Mouse (Mus musculus): ENCODE measurements around the gene Gpn3.

The Gpn3 gene

GRCm38 (mm10) chr5:122421271-122422068, 49.8 kb downstream of the Gpn3 start, which contains the start of gene Anapc7:
TSS of gene Anapc7 (plus strand) at chr5:122421693.
- H3K27me3 ChIP-seq (ENCODE audit: insufficient read depth, low read length): no peaks in the 10 kb centered on the region
- peak within 1 kb of the TSS; percentile 98 for H3K4me3 ChIP-seq (replicated peaks; ENCODE audit: low read length)
- peaks cover 20% of the 10 kb centered on the region for H3K36me3 ChIP-seq (ENCODE audit: insufficient read depth, low read length)
- H3K9me3 ChIP-seq (ENCODE audit: low read length): peaks cover 11% of the 10 kb centered on the region
- TF ChIP-seq POU5F1 (IDR thresholded peaks at IDR 0.05; ENCODE audit: borderline replicate concordance, low read length): no peak
- H3K4me1 ChIP-seq (replicated peaks; ENCODE audit: low read depth, low read length): peaks cover 31% of the 10 kb centered on the region

DNA sequence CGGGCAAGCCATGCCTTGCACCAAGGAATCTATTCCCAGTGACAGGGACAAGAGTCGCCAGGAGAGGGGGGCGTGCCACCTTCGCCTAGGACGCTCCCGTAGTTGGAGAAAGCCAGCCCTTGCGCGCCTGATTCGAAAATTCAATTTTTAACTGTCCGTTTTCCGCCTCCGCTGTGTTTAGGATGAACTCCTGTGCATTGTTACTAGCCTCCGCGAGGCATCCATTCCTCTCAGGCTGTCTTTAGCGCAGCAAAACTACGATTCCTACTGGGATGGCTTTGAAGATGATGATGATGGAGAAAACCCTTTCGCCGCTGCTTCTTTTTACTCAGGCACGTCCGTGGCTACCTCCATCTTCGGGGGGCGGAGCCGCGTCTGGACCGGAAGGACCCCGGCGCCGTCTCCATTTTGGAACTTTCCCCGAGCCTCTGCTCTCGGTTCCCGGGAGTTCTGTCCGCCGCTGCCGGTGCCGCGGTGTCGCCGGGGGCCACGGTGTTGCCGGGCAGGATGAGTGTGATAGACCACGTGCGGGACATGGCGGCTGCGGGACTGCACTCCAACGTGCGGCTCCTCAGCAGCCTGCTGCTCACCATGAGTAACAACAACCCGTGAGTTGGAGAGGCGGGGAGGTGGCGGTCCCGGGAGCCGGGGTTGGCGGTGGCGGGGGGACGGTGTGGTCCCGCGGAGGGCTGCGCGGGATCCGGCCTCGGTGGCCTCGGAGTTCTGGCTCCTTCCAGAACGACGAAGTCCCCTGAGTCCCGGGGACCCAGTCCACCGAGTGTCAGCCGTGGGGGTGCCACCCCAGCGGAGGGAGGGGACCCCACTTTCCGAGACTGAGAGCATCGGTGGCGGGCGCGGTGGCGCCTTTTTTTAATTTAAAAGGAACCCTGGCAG, 50.6 kb downstream of the Gpn3 start:
- Histone ChIP-seq H3K4me3 (replicated peaks; ENCODE audit: low read length) (peak overlapping the region; percentile 98), H3K27me3 (ENCODE audit: insufficient read depth, low read length) (no peaks in the 10 kb centered on the region), H3K36me3 (ENCODE audit: insufficient read depth, low read length) (peaks cover 27% of the 10 kb centered on the region), H3K9me3 (ENCODE audit: low read length) (peaks cover 11% of the 10 kb centered on the region), H3K4me1 (replicated peaks; ENCODE audit: low read depth, low read length) (peaks cover 39% of the 10 kb centered on the region)
- TF ChIP-seq POU5F1 (IDR thresholded peaks at IDR 0.05; ENCODE audit: borderline replicate concordance, low read length) (no peak), NANOG (IDR thresholded peaks at IDR 0.05; ENCODE audit: borderline replicate concordance, low read length) (no peak), CTCF (conservative IDR thresholded peaks at IDR 0.05; ENCODE audit: low read length) (no peak)

DNA sequence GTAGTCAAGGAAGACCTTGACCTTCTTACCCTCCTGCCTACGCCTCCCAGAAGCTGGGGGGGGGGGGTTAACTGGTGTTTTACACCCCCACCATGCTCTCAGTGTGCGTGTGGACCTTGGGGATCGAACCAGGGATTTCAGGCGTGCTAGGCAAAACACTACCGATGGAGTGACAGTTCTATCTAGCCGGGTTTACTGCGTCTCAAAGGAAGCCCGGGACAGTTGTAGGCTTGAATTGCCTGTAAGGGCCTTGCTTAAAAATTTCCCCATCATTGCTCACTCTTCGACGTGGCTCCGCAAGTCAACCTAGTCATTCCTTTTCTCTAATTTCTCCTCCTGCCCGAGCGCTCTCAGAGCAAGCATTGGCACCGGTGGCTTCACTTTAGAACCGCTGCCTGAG, 51.4 kb downstream of the Gpn3 start:
- TF ChIP-seq CTCF (conservative IDR thresholded peaks at IDR 0.05; ENCODE audit: low read length) (no peak), POU5F1 (IDR thresholded peaks at IDR 0.05; ENCODE audit: borderline replicate concordance, low read length) (no peak), NANOG (IDR thresholded peaks at IDR 0.05; ENCODE audit: borderline replicate concordance, low read length) (no peak)
- peaks cover 7% of the 10 kb centered on the region for H3K9me3 ChIP-seq (ENCODE audit: low read length)
- H3K36me3 ChIP-seq (ENCODE audit: insufficient read depth, low read length): peaks cover 35% of the 10 kb centered on the region
- H3K27me3 ChIP-seq (ENCODE audit: insufficient read depth, low read length): no peaks in the 10 kb centered on the region
- peaks cover 42% of the 10 kb centered on the region for H3K4me1 ChIP-seq (replicated peaks; ENCODE audit: low read depth, low read length)
- H3K4me3 ChIP-seq (replicated peaks; ENCODE audit: low read length): peak overlapping the region; percentile 98

DNA sequence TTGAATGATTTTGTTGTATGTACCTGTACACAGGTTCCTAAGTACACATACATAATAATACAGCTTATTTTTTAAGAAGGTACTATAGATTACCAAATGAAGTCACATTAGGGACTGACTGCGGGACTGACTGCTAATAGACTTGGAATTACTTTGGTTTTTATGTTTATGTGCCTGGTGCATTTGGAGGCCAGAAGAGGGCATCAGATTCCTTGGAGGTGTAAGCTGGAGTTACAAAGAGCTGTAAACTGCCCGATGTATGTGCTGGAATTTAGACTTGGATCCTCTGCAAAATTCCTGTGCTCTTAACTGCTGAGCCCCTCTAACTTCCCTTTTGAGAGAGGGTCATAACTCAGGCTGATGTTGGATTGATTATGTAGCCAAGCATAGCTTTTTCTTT, 53.9 kb downstream of the Gpn3 start:
- H3K4me3 ChIP-seq (replicated peaks; ENCODE audit: low read length): no peak overlapping the region
- H3K36me3 ChIP-seq (ENCODE audit: insufficient read depth, low read length): peaks cover 60% of the 10 kb centered on the region
- no peaks in the 10 kb centered on the region for H3K9me3 ChIP-seq (ENCODE audit: low read length)
- H3K27me3 ChIP-seq (ENCODE audit: insufficient read depth, low read length): no peaks in the 10 kb centered on the region
- TF ChIP-seq NANOG (IDR thresholded peaks at IDR 0.05; ENCODE audit: borderline replicate concordance, low read length) (no peak), CTCF (conservative IDR thresholded peaks at IDR 0.05; ENCODE audit: low read length) (no peak), POU5F1 (IDR thresholded peaks at IDR 0.05; ENCODE audit: borderline replicate concordance, low read length) (no peak)
- peaks cover 55% of the 10 kb centered on the region for H3K4me1 ChIP-seq (replicated peaks; ENCODE audit: low read depth, low read length)

- TF ChIP-seq POU5F1 (IDR thresholded peaks at IDR 0.05; ENCODE audit: borderline replicate concordance, low read length): no peak
- no peak for TF ChIP-seq CTCF (conservative IDR thresholded peaks at IDR 0.05; ENCODE audit: low read length)
- peaks cover 47% of the 10 kb centered on the region for H3K4me1 ChIP-seq (replicated peaks; ENCODE audit: low read depth, low read length)
- H3K27me3 ChIP-seq (ENCODE audit: insufficient read depth, low read length): no peaks in the 10 kb centered on the region
- no peaks in the 10 kb centered on the region for H3K9me3 ChIP-seq (ENCODE audit: low read length)
- no peak overlapping the region for H3K4me3 ChIP-seq (replicated peaks; ENCODE audit: low read length)
- H3K36me3 ChIP-seq (ENCODE audit: insufficient read depth, low read length): peaks cover 96% of the 10 kb centered on the region
Observed at GRCm38 (mm10) chr5:122430036-122430775, 58.5 kb downstream of the Gpn3 start.

DNA sequence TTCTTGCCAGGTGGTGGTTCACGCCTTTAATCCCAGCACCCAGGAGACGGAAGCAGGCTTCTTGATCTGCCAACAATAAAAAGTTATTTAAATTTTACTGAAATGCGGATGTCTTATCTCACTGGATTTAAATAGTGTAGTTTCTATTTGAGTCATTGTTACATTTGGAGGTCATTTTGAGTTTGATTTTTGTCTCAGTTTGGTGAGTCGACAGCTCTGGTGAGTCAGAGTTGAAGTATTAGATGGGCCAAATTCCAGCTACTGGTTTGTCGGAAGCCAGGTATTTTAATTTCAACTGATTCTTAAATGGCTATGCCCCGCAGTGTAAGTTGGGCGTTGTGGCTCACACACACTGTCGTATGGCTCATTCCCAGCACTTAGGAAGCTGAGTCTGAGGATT, 59.5 kb downstream of the Gpn3 start:
- Histone ChIP-seq H3K4me1 (replicated peaks; ENCODE audit: low read depth, low read length) (peaks cover 45% of the 10 kb centered on the region), H3K27me3 (ENCODE audit: insufficient read depth, low read length) (no peaks in the 10 kb centered on the region), H3K9me3 (ENCODE audit: low read length) (no peaks in the 10 kb centered on the region), H3K36me3 (ENCODE audit: insufficient read depth, low read length) (peaks cover 99% of the 10 kb centered on the region), H3K4me3 (replicated peaks; ENCODE audit: low read length) (no peak overlapping the region)
- TF ChIP-seq NANOG (IDR thresholded peaks at IDR 0.05; ENCODE audit: borderline replicate concordance, low read length) (no peak), CTCF (conservative IDR thresholded peaks at IDR 0.05; ENCODE audit: low read length) (no peak), POU5F1 (IDR thresholded peaks at IDR 0.05; ENCODE audit: borderline replicate concordance, low read length) (no peak)

Measured in E14TG2a.4 (cell line).